Mouse (Mus musculus) liver, postnatal 0 days (tissue): Measurements from ENCODE around the gene Cldnd1. TPM values are rescaled to one million over a fixed set of nuclear protein-coding genes. Genes with fewer than 3 reads are reported as not detected.

Experiments
- ATAC-seq: fragments of 200-750 bp; cut with Nextera tagmentation; 2 replicates; pipeline ENCODE4 v1.8.0; 2017; ENCODE audit warnings: mild to moderate bottlenecking, moderate library complexity
- DNase-seq: peaks from one replicate; pipeline ENCODE4 v3.0.0-alpha.2; 2016
- H3K27ac ChIP-seq: fragments of 300-500 bp; sonication (generic); 2 replicates; pipeline ENCODE4 v1.5.1; 2014; ENCODE audit warnings: antibody characterized with exemption, moderate library complexity, mild to moderate bottlenecking, low read depth
- H3K27me3 ChIP-seq: fragments of 300-500 bp; sonication (generic); 2 replicates; pipeline ENCODE4 v1.6.1; 2014; ENCODE audit warnings: low read length, control low read depth, mixed read lengths; ENCODE audit not compliant: insufficient read depth
- H3K36me3 ChIP-seq: fragments of 300-500 bp; sonication (generic); replicated peaks from 2 replicates; pipeline ENCODE4 v1.6.1; 2014; ENCODE audit warnings: mild to moderate bottlenecking, control low read depth, low read length, moderate library complexity, mixed read lengths; ENCODE audit not compliant: insufficient read depth
- H3K4me1 ChIP-seq: fragments of 300-500 bp; sonication (generic); 2 replicates; pipeline ENCODE4 v1.6.1; 2014; ENCODE audit warnings: antibody characterized with exemption, mild to moderate bottlenecking, control low read depth; ENCODE audit not compliant: insufficient read depth
- H3K4me2 ChIP-seq: fragments of 300-500 bp; sonication (generic); 2 replicates; pipeline ENCODE4 v1.6.1; 2014; ENCODE audit warnings: low read depth, mild to moderate bottlenecking, low read length, moderate library complexity, mixed read lengths
- H3K4me3 ChIP-seq: fragments of 300-500 bp; sonication (generic); 2 replicates; pipeline ENCODE4 v1.5.1; 2014; ENCODE audit warnings: low read depth, low read length
- H3K9ac ChIP-seq: fragments of 300-500 bp; sonication (generic); replicated peaks from 2 replicates; pipeline ENCODE4 v1.6.1; 2014; ENCODE audit warnings: mild to moderate bottlenecking, moderate library complexity
- H3K9me3 ChIP-seq: fragments of 300-500 bp; sonication (generic); 2 replicates; pipeline ENCODE4 v1.6.1; 2016; ENCODE audit warnings: mild to moderate bottlenecking, control low read depth, low read length, mixed read lengths
- CTCF ChIP-seq: sonication (generic); IDR thresholded peaks from 2 replicates; pipeline ENCODE4 v1.5.1; 2016; ENCODE audit warnings: antibody characterized with exemption, low read depth
- EP300 ChIP-seq: IDR thresholded peaks from 2 replicates; pipeline ENCODE4 v1.6.1; 2016; ENCODE audit warnings: antibody characterized with exemption, low read depth, mild to moderate bottlenecking
- WGBS: fragments of 180-500 bp; shearing (Covaris S2); extraction: QIAGEN DNeasy Blood & Tissue Kit; methylation state at CpG from one replicate; pipeline ENCODE4 v1.1.7; 2014; ENCODE audit not compliant: insufficient replicate concordance; 5-methylcytosine and 5-hydroxymethylcytosine counted together
- polyA plus RNA-seq: library from polyadenylated mRNA; unstranded; fragments of >200 nt; fragmentation: Nextera tagmentation; extraction: Ambion mirVana; gene quantifications from 2 replicates; pipeline ENCODE4 v1.2.1, GENCODE M21; 2015

The Cldnd1 gene
- polyA plus RNA-seq, 1 experiment from 2014 or later: 28.4 TPM

DNA sequence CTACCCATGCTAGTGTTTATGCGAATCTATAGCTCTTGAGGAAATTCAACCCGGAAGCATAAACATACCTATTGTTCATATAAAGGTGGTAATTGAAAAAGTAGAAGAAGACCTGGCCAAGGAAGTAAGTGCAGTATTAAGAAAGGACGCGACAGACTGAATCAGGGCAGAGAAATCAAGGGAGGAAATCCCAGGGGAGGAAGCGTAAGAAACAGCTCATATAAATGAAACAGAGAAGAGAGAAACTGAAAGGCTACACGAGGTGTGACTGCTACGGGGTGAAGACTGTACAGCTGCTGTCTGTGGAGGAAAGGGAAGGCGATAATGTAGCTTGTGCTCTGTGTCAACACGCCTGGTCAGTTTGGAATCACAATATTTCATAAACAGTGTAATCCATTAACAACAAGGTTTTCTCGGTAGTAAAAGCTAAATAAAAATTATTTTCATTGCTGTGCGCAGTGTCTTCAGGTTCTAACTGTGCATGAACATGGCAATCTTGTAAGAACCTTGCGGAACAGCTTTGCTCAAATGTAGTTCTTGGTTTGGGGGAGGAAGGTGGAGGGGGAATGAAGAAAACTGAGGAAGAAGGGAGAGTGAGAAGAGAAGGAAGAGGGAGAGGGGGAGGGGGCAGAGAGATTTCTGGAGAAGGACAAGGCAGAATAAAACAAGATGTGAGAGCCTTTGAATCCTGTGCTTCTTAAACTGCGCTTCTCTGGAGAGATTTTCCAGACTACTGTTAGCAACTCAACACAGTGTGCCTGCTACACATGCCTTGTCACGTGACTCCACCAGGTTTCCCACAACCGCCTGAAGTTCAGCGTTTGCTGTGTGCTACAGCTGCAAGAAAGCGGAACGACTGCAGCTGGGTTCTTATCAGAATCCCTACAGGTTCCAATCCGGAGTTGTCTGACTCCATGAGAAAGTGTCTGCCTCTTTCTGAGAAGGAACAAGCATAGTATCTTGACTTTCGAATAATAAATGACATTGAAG is 41.9 kb upstream of the Cldnd1 start:
- Histone ChIP-seq H3K27me3 (no peaks in the 10 kb centered on the region), H3K9ac (no peak overlapping the region), H3K27ac (peak overlapping the region; percentile 17; the same call in 1 of the 2 replicates), H3K4me1 (0 out of 2 replicates have a peak, but pooled peaks cover 3% of the 10 kb centered on the region), H3K9me3 (no peaks in the 10 kb centered on the region), H3K36me3 (peaks cover 13% of the 10 kb centered on the region), H3K4me3 (0 out of 2 replicates have a peak overlapping the region, but pooled peaks have one; percentile 4), H3K4me2 (peak overlapping the region; percentile 20; the same call in 1 of the 2 replicates)
- no peak for DNase-seq
- peak; percentile 38 for ATAC-seq
- TF ChIP-seq CTCF (no peak), EP300 (no peak)
- WGBS: 58% methylated on average over 20 of the region's 20 CpGs

GRCm38 (mm10) chr16:58688534-58688933 is 39.2 kb upstream of the Cldnd1 start:
- 83% methylated on average over 1 of the region's 1 CpGs for WGBS
- H3K4me3 ChIP-seq: no peak overlapping the region

GRCm38 (mm10) chr16:58689555-58690169 is 38.0 kb upstream of the Cldnd1 start:
- 64% methylated on average over 5 of the region's 5 CpGs for WGBS
- Histone ChIP-seq H3K4me1 (0 out of 2 replicates have a peak, but pooled peaks cover 3% of the 10 kb centered on the region), H3K9me3 (no peaks in the 10 kb centered on the region), H3K27ac (no peak overlapping the region), H3K4me2 (no peak overlapping the region), H3K9ac (no peak overlapping the region), H3K4me3 (no peak overlapping the region), H3K36me3 (no peaks in the 10 kb centered on the region), H3K27me3 (no peaks in the 10 kb centered on the region)
- no peak for ATAC-seq
- no peak for TF ChIP-seq CTCF
- no peak for TF ChIP-seq EP300
- DNase-seq: no peak

More at GRCm38 (mm10) chr16:58688534-58688933, 39.2 kb upstream of the Cldnd1 start:
- Histone ChIP-seq H3K4me2 (no peak overlapping the region), H3K9me3 (no peaks in the 10 kb centered on the region), H3K9ac (no peak overlapping the region), H3K27ac (no peak overlapping the region), H3K4me1 (0 out of 2 replicates have a peak, but pooled peaks cover 3% of the 10 kb centered on the region), H3K36me3 (no peaks in the 10 kb centered on the region), H3K27me3 (no peaks in the 10 kb centered on the region)
- ATAC-seq (no peak), DNase-seq (no peak)
- TF ChIP-seq CTCF (no peak), EP300 (no peak)

- no peak overlapping the region for H3K4me3 ChIP-seq
- no peak overlapping the region for H3K4me2 ChIP-seq
- H3K9ac ChIP-seq: no peak overlapping the region
- H3K27me3 ChIP-seq: no peaks in the 10 kb centered on the region
- H3K27ac ChIP-seq: no peak overlapping the region
- ATAC-seq (no peak), DNase-seq (no peak)
- no peaks in the 10 kb centered on the region for H3K36me3 ChIP-seq
- TF ChIP-seq EP300 (no peak), CTCF (no peak)
- no peaks in the 10 kb centered on the region for H3K9me3 ChIP-seq
- 42% methylated on average over 5 of the region's 5 CpGs for WGBS
- H3K4me1 ChIP-seq: 0 out of 2 replicates have a peak, but pooled peaks cover 3% of the 10 kb centered on the region
Measured at GRCm38 (mm10) chr16:58690322-58690732, 37.4 kb upstream of the Cldnd1 start.

DNA sequence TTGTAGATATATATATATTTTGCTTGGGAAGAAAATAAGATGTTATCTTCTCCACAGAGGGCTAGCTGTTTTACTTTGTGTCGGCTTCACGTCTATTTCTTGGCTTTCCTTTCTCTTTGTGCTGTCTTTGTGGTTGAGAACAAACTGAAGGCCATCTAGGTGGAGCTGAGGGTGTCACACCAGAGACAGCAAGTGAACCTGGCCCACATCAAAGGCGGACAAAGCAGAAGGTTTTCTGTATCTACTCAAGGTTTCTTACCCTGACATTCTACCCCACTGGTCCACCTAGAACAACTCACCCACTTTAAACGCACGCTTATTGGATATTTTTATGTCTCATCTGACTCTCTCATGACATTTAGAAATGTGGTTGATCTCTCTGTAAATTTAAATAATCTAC is 33.6 kb upstream of the Cldnd1 start:
- ATAC-seq (no peak), DNase-seq (no peak)
- no peaks in the 10 kb centered on the region for H3K9me3 ChIP-seq
- no peak overlapping the region for H3K9ac ChIP-seq
- H3K4me1 ChIP-seq: 0 out of 2 replicates have a peak, but pooled peaks cover 3% of the 10 kb centered on the region
- 78% methylated on average over 5 of the region's 5 CpGs for WGBS
- H3K4me2 ChIP-seq: no peak overlapping the region
- no peaks in the 10 kb centered on the region for H3K27me3 ChIP-seq
- TF ChIP-seq CTCF: no peak
- TF ChIP-seq EP300: no peak
- H3K27ac ChIP-seq: no peak overlapping the region
- no peaks in the 10 kb centered on the region for H3K36me3 ChIP-seq
- no peak overlapping the region for H3K4me3 ChIP-seq

- ATAC-seq: no peak
- 83% methylated on average over 3 of the region's 3 CpGs for WGBS
Measured at GRCm38 (mm10) chr16:58696796-58697195, 30.9 kb upstream of the Cldnd1 start.

More at GRCm38 (mm10) chr16:58696796-58697195, 30.9 kb upstream of the Cldnd1 start:
- H3K36me3 ChIP-seq: no peaks in the 10 kb centered on the region
- H3K4me2 ChIP-seq: no peak overlapping the region
- no peak for DNase-seq
- H3K4me3 ChIP-seq: no peak overlapping the region
- no peak overlapping the region for H3K9ac ChIP-seq
- 0 out of 2 replicates have a peak, but pooled peaks cover 3% of the 10 kb centered on the region for H3K27me3 ChIP-seq
- H3K9me3 ChIP-seq: no peaks in the 10 kb centered on the region
- no peak overlapping the region for H3K27ac ChIP-seq
- H3K4me1 ChIP-seq: no peaks in the 10 kb centered on the region
- TF ChIP-seq EP300 (no peak), CTCF (no peak)
